Mouse (Mus musculus): ENCODE measurements around the gene Bcl2l1.

Bcl2l1 gene

DNA sequence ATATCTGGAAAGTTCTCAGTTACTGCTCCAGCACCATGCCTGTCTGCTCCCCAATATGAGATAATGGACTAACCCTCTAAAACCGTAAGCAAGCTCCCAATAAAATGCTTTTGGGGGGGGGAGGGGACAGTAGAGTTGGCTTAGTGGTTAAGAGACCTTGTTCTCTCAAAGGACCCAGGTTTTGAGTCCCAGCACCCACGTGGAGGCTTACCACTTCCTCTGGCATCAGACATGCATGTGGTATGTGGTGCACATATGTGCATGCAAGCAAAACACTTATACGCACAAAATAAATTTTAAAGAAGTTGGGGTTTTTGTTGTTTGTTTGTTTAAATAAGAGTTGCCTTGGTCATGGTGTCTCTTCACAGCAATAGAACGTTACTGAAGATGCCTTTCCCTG lies 56.2 kb downstream of the Bcl2l1 start:
- no peak for DNase-seq (ENCODE audit: low read depth, low spot score)

DNA sequence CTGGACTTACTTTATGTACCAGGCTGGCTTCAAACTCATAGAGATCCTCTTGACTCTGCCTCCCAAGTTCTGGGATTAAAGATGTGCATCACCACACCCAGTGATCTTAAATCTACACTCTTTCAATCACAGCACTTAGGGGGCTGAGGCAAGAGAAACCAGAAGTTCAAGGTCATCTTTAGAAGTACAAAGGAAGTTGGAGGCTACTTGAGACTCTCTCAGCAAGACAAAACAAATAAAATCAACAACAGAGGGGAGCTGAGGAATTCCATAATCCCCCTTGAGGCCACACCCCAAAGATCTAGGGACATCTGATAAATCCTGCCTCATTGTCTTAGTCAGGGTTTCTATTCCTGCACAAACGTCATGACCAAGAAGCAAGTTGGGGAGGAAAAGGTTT lies 59.3 kb downstream of the Bcl2l1 start:
- DNase-seq (ENCODE audit: low read depth, low spot score) = no peak

DNA sequence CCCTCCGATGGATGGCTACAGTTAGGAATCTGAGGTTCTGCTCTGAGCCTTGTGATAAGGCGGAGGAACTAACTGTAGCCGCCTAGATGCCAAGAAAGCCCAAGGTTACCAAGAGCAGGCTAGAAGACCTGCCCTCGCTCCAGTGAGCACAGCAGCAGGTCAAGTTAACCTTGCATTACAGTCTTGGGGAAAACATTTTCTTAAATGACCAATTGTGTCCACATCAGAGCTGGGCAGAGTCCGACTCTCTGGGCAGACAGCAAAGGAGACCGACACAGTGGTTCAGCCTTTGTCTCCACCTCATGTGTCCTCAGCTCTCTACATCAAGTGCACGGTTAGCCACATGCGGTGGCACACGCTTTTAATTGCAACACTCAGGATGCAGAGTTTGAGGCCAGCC lies 60.0 kb downstream of the Bcl2l1 start:
- DNase-seq (ENCODE audit: low read depth, low spot score) = no peak

DNA sequence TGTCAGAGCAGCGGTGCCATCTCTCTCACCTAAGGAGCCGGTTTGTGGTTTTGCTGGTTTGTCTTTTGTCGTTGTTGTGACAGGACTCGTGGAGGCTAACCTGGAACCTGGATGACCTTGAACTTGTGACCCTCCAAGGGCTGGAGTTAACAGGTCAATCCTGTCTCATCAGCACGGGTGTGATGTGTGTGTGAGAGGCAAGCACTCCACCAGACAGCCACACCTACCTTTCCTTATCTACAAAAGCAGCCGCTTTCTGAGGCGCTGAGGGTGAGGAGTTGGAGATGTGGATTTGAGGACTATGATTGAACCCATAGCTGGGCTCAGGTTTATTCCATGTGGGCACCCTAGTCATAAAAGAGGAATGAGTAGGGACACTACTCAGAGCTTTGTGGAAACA lies 61.9 kb downstream of the Bcl2l1 start:
- DNase-seq (ENCODE audit: low read depth, low spot score) = no peak

DNA sequence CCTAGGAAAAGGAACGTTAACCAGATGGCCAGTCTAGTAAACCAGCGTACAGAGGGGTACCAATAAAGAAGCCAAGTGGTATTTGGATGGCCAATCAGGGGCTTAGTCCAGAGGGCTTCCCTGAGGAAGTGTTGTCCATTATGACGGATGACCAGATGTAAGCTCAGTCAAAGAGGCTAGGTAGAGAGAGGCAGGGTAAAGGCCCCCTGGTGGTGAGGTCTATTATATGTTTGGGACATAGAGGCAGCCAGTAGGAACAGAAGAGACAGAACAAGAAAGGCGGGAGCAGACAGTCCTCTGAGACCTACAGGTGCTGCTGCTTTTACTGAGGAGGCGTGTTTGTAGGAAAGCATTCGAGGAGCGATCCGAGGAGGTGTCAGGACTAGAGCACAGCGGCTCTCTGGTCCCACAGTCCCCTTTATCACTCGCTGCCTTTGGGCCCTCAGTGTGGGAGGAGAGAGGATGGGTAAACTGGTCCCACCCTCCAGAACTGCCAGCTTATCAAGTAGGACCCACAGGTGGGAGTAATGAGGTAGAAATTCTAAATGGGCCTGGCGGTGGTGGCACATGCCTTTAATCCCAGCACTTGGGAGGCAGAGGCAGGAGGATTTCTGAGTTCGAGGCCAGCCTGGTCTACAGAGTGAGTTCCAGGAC lies 63.8 kb downstream of the Bcl2l1 start:
- DNase-seq (ENCODE audit: low read depth, low spot score) = peak; percentile 66

DNA sequence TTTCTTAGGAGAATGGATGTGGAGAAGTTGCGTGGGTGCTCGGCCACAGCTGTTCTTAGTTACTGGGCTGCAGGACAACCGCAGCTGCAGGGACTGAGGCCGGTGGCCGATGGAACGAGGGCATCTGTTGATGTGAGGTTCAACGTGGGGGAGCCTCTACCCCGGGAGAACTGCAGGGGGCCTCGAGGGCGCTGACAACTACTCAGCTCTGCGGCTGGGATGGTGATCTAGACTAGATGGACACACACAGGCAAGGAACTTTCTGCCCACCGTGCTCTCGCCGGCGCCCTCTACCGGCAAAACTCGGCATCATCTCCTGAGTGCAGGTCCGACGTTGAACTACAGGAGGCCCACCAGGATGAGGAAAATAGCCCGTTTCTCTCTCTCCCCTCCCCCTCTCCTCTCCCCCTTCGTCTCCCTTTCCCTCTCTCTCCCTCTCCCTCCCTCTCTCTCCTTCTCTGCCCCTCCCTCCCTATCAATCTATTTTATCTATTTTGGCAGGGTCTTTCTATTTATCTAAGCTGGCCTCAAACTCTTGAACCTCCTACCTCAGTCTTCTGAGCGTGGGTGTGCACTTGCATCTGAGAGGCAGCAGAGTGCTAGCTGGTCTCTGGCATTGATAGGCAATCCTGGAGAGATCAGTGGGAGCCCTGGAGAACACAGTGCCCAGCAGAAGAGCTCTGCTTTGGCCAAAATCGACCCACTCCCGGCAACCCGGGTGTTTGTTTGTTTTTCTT lies 65.0 kb downstream of the Bcl2l1 start:
- DNase-seq (ENCODE audit: low read depth, low spot score) = peak; percentile 92

DNA sequence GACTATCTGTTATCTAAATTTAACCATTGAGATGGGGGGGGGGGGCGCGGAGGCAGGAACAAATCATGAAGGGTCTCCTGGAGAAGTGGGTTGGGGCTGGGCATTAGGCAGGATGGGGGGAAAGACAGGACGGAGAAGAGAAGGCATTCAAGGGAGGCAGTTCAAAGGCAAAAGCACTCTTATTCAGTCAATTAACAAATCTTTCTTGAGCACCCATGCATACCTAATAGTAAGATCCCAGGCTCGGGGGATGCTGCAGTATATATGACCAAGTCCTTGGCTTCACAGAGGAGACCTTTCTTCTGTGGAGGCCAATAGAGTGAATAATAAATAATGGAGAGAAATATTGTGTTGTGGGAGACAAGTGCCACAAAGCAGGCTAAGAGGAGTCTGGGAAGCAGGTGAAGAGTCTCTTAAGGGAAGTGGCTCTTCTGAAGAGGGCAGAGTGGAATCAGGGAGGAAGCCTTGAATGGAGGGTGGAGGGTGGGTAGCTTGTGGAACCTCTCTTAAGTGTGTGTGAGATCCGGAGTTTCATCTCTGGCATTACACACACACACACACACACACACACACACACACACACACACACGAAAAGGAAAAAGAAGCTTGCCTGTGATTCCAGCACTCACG lies 66.4 kb downstream of the Bcl2l1 start:
- no peak for DNase-seq (ENCODE audit: low read depth, low spot score)

DNA sequence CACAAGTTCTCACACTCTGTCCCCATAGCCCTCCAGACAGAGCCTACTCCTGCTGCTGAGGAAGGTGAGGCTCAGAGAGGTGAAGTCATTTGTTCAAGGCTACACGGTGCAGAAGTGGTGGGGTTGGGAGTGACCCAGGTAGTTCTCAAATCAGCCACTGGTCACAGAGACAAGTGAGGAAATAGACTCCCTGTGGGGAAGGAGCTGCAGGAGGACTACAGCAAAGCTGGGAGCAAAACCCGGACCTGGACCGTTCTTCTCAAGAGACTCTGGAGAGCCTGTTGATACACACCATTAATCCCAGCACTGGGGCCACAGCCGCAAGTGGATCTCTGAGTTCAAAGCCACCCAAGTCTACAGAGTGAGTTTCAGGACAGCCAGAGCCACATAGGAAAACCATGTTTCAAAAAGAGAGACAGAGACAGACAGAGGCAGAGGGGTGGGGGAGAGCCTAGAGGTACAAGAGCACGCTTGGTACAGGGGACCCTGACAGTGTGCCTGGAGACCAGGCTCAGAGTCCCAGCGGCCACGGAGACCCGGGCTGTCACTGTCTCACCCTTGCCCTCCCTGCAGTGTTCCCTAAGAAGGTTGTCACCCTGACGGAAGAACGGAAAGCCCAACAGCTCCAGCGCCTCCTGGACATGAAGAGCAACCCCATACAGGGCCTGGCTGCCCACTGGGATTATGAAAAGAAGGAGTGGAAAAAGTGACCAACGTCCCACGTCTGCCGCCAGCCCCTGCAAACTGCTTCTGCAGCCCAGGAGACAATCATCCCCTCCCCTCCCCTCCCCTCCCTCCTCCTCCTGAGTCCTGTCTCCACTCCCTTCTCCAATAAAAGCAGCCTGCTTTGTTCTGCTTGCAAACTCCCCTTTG lies 67.1 kb downstream of the Bcl2l1 start:
- DNase-seq (ENCODE audit: low read depth, low spot score) = no peak

DNA sequence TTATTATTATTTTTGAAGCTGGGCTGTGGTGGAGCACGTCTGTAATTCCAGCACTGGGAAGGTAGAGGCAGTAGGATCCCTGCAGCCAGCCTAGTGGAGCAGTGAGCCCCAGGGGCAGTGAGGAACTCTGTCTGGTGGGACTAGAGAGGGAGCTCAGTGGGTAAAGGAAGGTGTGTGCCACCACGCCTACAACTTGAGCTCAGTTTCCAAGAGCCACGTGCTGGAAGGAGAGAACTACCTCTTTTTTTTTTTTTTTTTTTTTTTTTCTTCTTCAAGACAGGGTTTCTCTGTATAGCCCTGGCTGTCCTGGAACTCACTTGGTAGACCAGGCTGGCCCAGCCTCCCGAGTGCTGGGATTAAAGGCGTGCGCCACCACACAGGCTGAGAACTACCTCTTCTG lies 68.2 kb downstream of the Bcl2l1 start:
- no peak for DNase-seq (ENCODE audit: low read depth, low spot score)

DNA sequence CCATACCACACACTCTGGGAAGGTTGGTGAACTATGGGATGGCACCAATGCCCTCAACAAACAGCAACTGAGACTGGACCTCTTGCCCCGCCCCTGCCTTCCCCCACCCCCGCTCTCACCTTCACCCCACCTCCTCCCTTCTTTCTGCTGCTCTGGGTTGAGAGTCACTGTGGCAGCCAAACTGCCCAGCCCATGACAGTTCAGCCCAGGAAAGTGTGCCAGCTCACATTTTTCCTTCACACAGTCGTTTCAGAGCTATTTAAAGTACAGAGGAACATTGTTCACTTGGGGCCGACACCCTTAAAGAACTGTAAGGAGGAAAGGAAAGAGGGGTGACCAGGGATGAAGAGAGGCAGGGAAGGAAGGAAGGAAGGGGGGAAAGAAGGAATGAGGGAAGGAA lies 73.2 kb downstream of the Bcl2l1 start:
- DNase-seq (ENCODE audit: low read depth, low spot score) = no peak

DNA sequence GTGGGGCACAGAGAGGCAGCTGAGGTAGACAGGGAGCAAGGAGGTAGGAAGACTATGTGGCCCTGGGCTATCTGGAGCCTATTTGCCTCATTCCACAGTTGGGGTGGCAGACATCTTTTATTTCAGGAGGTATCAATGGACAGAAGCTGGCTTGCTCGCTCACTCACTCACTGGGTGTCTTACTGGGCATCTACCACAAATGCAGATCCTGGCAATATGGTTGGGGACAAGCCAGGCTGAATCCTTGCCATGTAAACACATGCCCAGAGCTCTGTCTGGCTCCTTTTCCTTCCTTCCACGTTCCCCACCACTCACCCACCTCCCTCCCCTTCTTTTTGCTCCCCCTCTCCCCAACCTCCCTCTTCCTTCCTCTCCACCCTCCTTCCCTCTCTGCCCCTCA lies 74.0 kb downstream of the Bcl2l1 start:
- no peak for DNase-seq (ENCODE audit: low read depth, low spot score)

DNA sequence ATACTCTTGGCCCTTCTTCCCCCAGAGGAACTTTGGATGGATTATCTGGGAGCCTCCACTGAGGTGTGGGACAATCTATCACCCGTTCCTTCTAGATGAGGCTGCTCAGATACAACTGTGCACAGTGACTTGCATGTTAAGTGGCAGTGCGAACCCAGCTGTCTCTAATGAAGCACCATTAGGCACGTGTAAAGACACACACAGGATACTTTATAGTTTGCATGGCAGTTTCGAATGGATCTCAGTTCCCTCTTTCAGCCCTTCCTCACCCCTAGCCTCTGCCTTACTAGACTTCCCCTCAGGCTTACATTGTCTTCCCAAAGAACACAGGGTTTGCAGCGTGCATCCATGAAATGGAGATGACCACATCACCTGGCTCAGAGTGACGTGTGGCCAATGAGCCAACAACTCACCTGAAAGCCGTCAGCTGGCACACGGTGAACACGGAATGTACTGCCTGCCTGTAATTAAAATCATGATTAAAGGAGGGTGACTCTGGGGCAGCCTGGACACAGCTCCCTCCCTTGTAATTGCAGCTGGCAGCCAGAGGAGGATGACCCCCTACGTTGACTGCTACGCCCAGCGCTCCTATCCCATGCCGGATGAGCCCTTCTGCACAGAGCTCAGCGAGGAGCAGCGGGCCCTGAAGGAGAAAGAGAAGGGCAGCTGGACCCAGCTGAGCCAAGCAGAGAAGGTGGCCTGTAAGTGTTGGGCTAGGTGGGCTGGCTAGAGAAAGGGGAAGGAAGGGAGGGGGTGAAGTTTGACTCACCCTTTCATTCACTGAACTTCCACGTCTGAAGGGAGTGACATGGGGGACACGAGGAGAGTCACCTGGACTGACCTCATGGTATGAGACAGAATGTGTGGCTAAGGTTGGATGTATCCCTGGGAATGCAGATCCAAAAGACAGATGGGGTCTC lies 74.8 kb downstream of the Bcl2l1 start:
- DNase-seq (ENCODE audit: low read depth, low spot score) = no peak

DNA sequence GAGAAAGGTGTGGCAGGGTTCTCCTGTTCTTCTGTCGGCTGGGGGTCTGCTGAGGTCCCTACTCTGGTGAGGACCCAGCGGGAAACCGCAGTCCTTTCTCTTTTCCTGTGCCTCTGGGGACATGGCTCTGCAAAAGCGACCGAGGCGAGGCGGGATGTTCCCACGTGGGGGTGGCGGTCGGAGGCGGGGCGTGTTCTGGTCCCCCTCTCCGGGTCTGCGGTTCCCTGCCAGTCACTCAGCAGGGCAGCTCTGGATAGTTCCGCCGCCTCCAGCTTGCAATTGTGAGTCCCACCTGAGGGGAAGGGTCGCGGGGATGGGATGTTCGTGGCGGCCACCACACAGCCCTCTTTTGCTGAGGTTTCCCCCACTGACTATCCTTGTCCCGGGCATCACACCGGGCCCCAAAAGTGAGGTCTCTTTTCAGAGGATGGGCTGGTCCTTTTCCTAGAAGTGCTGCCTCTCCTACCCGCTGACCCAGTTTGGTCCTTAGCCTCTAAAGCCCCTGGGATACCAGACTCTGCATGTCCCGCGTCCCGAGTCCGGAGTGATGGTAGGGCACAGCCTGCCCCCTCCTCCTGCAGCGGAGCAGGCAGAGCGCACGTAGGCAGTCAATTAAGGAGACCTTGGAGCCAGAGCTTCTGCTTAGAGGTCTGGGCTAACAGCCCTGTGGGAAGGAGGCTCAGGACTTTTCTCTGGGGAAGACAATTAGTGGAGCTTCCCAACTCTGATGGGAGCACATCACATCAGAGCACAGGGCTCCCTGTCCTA lies 77.4 kb downstream of the Bcl2l1 start, which contains the start of gene Cox4i2:
TSS of gene Cox4i2 (plus strand) at position 230 of the 768 bp plus-strand sequence.
- no peak for DNase-seq (ENCODE audit: low read depth, low spot score)

DNA sequence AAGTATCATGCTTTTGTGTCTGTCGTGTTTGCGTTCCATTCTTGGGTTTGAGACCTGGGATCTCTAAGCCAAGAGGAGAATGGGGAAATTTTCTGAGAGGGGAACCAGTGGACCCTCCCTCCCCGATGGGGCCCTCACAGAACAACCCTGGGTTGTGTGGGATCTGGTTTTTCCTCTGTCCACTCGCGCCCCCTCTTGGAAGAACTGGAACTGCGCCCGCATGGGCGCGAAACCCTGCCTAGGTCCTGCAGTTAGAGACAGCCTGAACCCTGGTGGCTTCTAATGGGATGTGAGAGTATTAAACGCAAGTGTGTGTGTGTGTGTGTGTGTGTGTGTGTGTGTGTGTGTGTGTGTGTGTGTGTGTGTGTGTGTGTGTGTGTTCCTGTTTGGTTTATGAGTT lies 89.1 kb downstream of the Bcl2l1 start:
- peak; percentile 84 for DNase-seq (ENCODE audit: low read depth, low spot score)

DNA sequence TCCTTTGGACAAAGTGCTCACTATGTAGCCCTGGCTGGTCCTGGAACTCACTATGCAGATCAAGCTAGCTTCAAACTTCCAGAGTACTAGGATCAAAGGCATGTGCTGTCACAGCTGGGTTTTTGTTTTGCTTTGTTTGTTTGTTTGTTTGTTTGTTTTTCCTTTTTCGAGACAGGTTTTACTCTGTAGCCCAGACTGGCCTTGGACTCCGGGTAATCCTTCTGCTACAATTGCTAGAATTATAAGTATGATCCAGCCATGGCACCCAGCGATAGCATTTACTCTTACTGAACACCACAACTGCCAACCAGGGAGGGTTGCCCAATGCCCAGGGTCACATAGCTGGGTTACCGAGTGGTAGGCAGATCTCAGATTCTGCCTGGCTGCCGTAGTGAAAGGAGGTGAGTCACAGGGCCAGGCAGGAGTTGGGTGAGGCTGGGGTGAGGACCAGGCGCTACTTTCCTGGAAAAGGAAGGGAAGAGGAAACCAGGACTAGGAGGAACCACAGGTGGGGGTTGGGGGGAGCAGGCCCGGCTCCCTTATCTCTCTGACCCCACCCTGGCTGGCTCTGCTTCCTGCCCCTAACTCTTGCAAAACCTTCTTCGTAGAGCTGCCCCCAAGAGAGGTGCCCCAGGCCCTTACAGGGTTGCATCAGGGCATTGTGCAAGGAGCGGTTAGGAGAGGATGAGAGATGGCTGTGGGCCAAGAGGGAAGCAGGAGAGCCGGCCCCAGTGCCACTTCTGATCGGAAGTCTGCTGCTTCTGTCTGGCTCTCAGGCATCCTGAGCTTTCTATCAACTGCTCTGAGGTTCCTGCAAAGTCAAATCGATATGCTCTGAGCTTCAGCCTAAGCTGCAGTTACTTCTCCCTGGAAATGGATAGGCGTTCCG lies 90.1 kb downstream of the Bcl2l1 start:
- peak; percentile 61 for DNase-seq (ENCODE audit: low read depth, low spot score)

DNA sequence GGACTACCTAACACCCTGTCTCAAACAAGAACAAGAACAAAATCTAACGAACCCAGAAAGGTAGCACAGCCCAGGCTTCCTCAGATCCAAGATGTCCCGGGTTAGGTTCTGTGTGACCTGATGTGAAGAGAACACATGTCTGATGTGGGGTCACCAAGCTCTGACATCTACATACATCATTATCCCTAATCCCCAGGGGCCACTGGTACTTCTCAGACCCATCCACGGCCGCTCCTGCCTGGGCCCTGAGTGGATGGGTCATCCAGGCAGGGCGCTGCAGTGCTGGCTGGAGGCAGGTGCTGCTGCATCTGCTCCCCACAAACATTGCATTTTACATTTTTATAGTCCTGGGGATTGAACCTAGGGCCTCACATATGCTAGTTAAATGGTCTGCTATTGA lies 91.0 kb downstream of the Bcl2l1 start:
- DNase-seq (ENCODE audit: low read depth, low spot score) = no peak

DNA sequence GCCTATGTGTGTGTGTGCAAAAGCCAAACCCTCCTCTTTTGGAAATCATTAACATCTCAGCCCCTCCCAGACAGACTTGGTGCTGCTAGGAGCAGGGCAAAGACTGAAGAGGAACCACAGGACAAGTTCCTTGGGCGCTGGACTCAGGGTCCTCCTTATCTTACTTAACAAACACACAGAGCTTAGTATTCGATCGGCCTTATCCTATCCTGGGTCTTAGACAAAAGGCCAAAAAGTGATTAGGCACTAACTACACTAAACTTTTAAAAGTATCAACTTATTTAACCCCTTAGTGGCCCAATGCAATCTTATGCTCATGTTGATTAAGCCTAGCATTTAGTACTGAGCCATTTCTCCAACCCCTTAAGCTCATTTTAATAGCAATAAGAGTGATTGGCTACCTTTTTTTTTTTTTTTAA lies 91.7 kb downstream of the Bcl2l1 start:
- DNase-seq (ENCODE audit: low read depth, low spot score) = peak; percentile 58

DNA sequence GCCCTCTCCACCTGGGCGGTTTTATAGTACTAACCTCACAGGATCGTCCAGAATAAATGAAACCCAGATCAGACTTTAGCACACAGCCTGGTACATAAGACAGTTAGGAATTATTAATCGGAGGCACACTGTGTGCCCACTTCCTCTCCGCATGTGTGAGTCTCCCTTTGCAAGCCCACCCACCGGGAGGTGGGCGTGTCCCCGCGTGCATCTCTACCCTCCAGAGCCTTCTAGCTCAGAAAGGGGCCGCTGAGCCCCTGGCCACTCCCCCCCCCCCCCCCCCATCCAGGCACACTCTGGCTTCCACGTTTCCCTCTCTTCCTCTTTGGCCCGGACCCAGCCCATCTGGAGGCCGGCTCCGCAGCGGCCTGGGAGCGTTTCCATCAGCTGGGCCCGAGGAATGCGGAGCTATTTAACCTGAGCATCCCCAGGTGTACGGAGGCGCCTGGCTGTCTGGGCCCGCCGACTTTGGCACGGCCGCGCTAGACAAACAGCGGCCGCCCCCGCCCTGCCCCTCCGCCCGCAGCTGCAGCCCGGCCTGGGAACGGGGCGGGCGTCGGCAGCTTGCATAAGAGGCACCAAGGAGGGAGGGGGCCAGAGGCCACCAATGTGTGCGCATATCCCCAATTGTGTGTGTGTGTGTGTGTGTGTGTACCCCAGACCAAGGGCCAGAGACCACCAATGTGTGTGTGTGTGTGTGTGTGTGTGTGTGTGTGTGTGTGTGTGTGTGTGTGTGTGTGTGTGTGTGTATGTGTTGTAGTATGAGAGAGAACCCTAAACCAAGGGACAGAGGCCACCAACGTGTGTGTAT lies 92.3 kb downstream of the Bcl2l1 start:
- DNase-seq (ENCODE audit: low read depth, low spot score) = peak; percentile 95

Measured in forelimb bud, embryonic 11.5 days (tissue).